Mouse (Mus musculus) cortical plate, adult 2 months (tissue): ENCODE measurements around the gene Dzank1.

Experiments used
- CTCF ChIP-seq: fragments of 200-500 bp; IDR thresholded peaks from 2 replicates; pipeline ENCODE4 v1.5.1; 2011; ENCODE audit warnings: mild to moderate bottlenecking, control low read depth, low read length; ENCODE audit not compliant: insufficient read depth; ENCODE audit errors: extremely low read depth
- POLR2A ChIP-seq: fragments of 200-500 bp; IDR thresholded peaks from 2 replicates; pipeline ENCODE4 v1.6.1; 2011; ENCODE audit warnings: mild to moderate bottlenecking, low read length, control low read depth; ENCODE audit not compliant: insufficient read depth; ENCODE audit errors: extremely low read depth

DNA sequence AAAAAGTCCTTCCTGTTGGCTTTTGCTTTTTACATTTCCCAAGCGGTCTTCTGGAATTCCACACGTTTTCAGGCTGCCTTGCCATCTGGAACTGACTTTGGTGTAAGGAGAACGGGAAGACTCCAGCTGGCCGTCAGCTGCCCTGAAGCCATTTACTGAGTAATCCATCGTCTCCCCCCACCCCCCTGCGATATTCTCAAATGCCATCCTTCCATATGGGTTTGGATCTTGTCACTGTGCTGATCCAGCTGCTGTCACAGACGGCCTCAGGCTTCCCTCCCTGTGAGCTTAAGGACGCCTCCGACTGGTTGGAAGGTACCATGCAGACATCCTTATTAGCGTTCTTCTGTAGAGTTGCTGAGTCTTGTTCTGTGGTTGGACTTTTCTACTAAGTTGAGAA is 91.5 kb downstream of the Dzank1 start:
- no peak for TF ChIP-seq CTCF
- TF ChIP-seq POLR2A: no peak
